Mouse (Mus musculus): ENCODE measurements around the gene Gjb4.
A peak's percentile ranks its signal among the peaks of the same experiment; 100 is the strongest.

Gjb4 gene

GRCm38 (mm10) chr4:127353951-127354438, at the start of gene Gjb4:
TSS of gene Gjb4 (minus strand) at chr4:127354081.
- no peak for DNase-seq

- DNase-seq, result peak; percentile 6
Measured at GRCm38 (mm10) chr4:127402614-127403013, 48.7 kb upstream of the Gjb4 start.

GRCm38 (mm10) chr4:127402166-127402565, 48.3 kb upstream of the Gjb4 start:
- DNase-seq, result no peak

- peak; percentile 20 for DNase-seq
Measured at GRCm38 (mm10) chr4:127400165-127401145, 46.6 kb upstream of the Gjb4 start.

GRCm38 (mm10) chr4:127395591-127395990, 41.7 kb upstream of the Gjb4 start:
- no peak for DNase-seq

- DNase-seq, result no peak
Measured at GRCm38 (mm10) chr4:127389645-127390044, 35.8 kb upstream of the Gjb4 start.

- DNase-seq, result peak; percentile 35
Measured at GRCm38 (mm10) chr4:127377344-127377743, 23.5 kb upstream of the Gjb4 start.

- DNase-seq, result no peak
Measured at GRCm38 (mm10) chr4:127375541-127376177, 21.8 kb upstream of the Gjb4 start.

- no peak for DNase-seq
Measured at GRCm38 (mm10) chr4:127374645-127375044, 20.8 kb upstream of the Gjb4 start.

GRCm38 (mm10) chr4:127373491-127373890, 19.6 kb upstream of the Gjb4 start:
- DNase-seq, result no peak

GRCm38 (mm10) chr4:127371546-127371945, 17.7 kb upstream of the Gjb4 start:
- DNase-seq, result no peak

GRCm38 (mm10) chr4:127370447-127370846, 16.6 kb upstream of the Gjb4 start:
- DNase-seq, result no peak

GRCm38 (mm10) chr4:127368379-127368973, 14.6 kb upstream of the Gjb4 start:
- DNase-seq, result peak; percentile 53

- no peak for DNase-seq
Measured at GRCm38 (mm10) chr4:127365834-127366233, 12.0 kb upstream of the Gjb4 start.

GRCm38 (mm10) chr4:127365433-127365832, 11.6 kb upstream of the Gjb4 start:
- DNase-seq, result no peak

GRCm38 (mm10) chr4:127364431-127364830, 10.6 kb upstream of the Gjb4 start:
- no peak for DNase-seq

GRCm38 (mm10) chr4:127363331-127363730, 9.4 kb upstream of the Gjb4 start:
- no peak for DNase-seq

- no peak for DNase-seq
Measured at GRCm38 (mm10) chr4:127362520-127362919, 8.6 kb upstream of the Gjb4 start.

GRCm38 (mm10) chr4:127358018-127358417, 4.1 kb upstream of the Gjb4 start, which contains the start of gene Gjb5:
TSS of gene Gjb5 (minus strand) at chr4:127358181.
- no peak for DNase-seq

GRCm38 (mm10) chr4:127354506-127355485, 915 bp upstream of the Gjb4 start:
- no peak for DNase-seq

- no peak for DNase-seq
Measured at GRCm38 (mm10) chr4:127352594-127352993, 1.3 kb downstream of the Gjb4 start.
